Mouse (Mus musculus) midbrain, embryonic 14.5 days (tissue): ENCODE data around the gene Nrxn1. TPM values are rescaled to one million over a fixed set of nuclear protein-coding genes. Genes with fewer than 3 reads are reported as not detected.
"Not testable (repeated sequence)": the region's sequence is repeated elsewhere in the genome, so short reads cannot be mapped to it uniquely, and the experiment has no call there.

Source experiments
- ATAC-seq: fragments of 200-750 bp; cut with Nextera tagmentation; 2 replicates; pipeline ENCODE4 v1.8.0; 2017; ENCODE audit warnings: moderate number of reproducible peaks, moderate library complexity; ENCODE audit not compliant: low FRiP score, low TSS enrichment
- DNase-seq: peaks from one replicate; pipeline ENCODE4 v3.0.0-alpha.2; 2015
- H3K27ac ChIP-seq: fragments of 300-500 bp; sonication (generic); replicated peaks from 2 replicates; pipeline ENCODE4 v1.5.1; 2014; ENCODE audit warnings: mild to moderate bottlenecking, low read depth, low read length, moderate library complexity
- H3K27me3 ChIP-seq: fragments of 300-500 bp; sonication (generic); 2 replicates; pipeline ENCODE4 v1.6.1; 2014; ENCODE audit warnings: low read length, control low read depth, mixed read lengths; ENCODE audit not compliant: control insufficient read depth, insufficient read depth
- H3K36me3 ChIP-seq: fragments of 300-500 bp; sonication (generic); 2 replicates; pipeline ENCODE4 v1.6.1; 2014; ENCODE audit warnings: low read length, control low read depth; ENCODE audit not compliant: control insufficient read depth, insufficient read depth
- H3K4me1 ChIP-seq: fragments of 300-500 bp; sonication (generic); 2 replicates; pipeline ENCODE4 v1.6.1; 2014; ENCODE audit warnings: mild to moderate bottlenecking, antibody characterized with exemption, low read length, control low read depth; ENCODE audit not compliant: control insufficient read depth, insufficient read depth
- H3K4me2 ChIP-seq: fragments of 300-500 bp; sonication (generic); 2 replicates; pipeline ENCODE4 v1.6.1; 2014; ENCODE audit warnings: mild to moderate bottlenecking, low read length, moderate library complexity
- H3K4me3 ChIP-seq: fragments of 300-500 bp; sonication (generic); replicated peaks from 2 replicates; pipeline ENCODE4 v1.5.1; 2014; ENCODE audit warnings: low read depth, low read length
- H3K9ac ChIP-seq: fragments of 300-500 bp; sonication (generic); replicated peaks from 2 replicates; pipeline ENCODE4 v1.6.1; 2014; ENCODE audit warnings: mild to moderate bottlenecking, low read length, moderate library complexity
- H3K9me3 ChIP-seq: fragments of 300-500 bp; sonication (generic); 2 replicates; pipeline ENCODE4 v1.6.1; 2016; ENCODE audit warnings: low read length, control low read depth, mixed read lengths; ENCODE audit not compliant: control insufficient read depth
- WGBS: fragments of 180-500 bp; shearing (Covaris S2); extraction: QIAGEN DNeasy Blood & Tissue Kit; methylation state at CpG from one replicate; pipeline ENCODE4 v1.1.7; 2014; 5-methylcytosine and 5-hydroxymethylcytosine counted together
- polyA plus RNA-seq: library from polyadenylated mRNA; unstranded; fragments of >200 nt; fragmentation: Nextera tagmentation; extraction: Ambion mirVana; gene quantifications from 2 replicates; pipeline ENCODE4 v1.2.1, GENCODE M21; 2014

Gene Nrxn1
- polyA plus RNA-seq, 1 experiment from 2014 or later = 171 TPM

DNA sequence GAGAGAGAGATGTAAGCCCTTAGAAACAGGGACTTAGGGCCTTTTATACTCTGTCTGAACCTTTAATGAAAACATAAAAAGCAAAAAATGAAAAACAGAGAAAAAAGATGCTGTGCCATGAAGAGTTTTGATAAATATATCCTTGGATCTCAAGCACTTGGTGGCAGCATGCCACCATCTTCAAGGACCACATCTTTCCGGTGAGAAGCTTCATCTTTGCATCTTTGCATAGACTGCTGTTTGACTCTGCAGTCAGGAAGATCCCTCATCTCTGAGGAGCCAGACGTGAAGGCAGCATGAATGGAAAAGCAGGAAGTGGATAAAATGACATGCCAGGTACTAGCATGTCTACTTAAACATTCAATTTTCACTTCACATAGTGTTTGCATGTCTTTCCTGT lies 586.8 kb downstream of the Nrxn1 start:
- DNase-seq = no peak
- Histone ChIP-seq H3K27ac (no peak overlapping the region), H3K36me3 (no peaks in the 10 kb centered on the region), H3K9ac (no peak overlapping the region), H3K4me3 (no peak overlapping the region), H3K9me3 (no peaks in the 10 kb centered on the region), H3K4me2 (no peak overlapping the region), H3K4me1 (no peaks in the 10 kb centered on the region), H3K27me3 (no peaks in the 10 kb centered on the region)
- WGBS = 67% methylated on average over 2 of the region's 2 CpGs
- ATAC-seq = no peak

DNA sequence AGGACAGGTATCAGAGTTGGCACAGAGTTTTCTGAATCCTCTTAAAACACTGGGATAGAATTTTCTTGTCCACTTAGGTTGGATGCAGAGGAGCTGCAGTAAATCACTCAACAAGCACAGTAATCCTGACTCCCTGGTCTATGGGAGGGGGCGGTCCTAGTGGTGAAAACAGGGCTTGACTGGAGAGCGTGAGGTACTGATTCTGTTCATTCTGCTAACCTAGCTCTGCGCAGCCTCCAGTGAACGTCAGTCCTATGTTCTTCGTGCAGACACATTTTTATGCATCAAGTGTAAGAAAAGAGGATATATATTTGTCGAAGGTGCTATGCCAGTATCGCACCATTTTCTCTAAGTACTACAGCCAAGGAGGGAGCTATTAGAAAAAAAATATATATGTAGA lies 588.9 kb downstream of the Nrxn1 start:
- H3K9me3 ChIP-seq, H3K27me3 ChIP-seq, H3K4me2 ChIP-seq, DNase-seq, ATAC-seq, H3K4me1 ChIP-seq, H3K4me3 ChIP-seq, H3K9ac ChIP-seq, H3K36me3 ChIP-seq, H3K27ac ChIP-seq: not testable (repeated sequence)
- WGBS = 75% methylated on average over 7 of the region's 7 CpGs

DNA sequence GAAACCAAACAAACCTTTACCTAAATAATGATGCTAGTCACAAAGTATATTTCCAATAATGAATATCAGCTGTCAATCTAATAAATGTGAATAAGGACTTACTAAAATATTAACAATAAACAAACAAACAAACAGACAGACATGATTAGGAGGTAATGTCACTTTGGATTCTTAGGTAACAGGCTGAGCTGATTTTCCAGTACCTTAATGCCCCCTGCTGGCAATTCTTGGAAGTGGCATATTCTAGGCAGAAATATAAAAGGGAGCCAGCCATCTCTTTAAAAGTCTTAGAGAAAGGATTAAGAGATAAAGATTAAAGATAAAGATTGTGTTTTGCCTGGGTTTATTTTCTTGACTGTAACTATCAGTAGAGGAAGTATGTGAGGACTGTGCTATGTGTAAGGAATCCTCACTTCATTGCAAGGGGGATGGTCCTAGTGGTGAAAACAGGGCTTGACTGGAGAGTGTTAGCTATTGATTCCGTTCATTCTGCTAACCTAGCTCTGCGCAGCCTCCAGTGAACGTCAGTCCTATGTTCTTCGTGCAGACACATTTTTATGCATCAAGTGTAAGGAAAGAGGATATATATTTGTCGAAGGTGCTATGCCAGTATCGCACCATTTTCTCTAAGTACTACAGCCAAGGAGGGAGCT lies 591.7 kb downstream of the Nrxn1 start:
- ATAC-seq = peak; percentile 58; the same call in 1 of the 2 replicates
- H3K36me3 ChIP-seq = no peaks in the 10 kb centered on the region
- no peak overlapping the region for H3K27ac ChIP-seq
- no peak overlapping the region for H3K4me2 ChIP-seq
- no peaks in the 10 kb centered on the region for H3K9me3 ChIP-seq
- 54% methylated on average over 6 of the region's 6 CpGs for WGBS
- no peak overlapping the region for H3K4me3 ChIP-seq
- H3K27me3 ChIP-seq = no peaks in the 10 kb centered on the region
- no peaks in the 10 kb centered on the region for H3K4me1 ChIP-seq
- no peak overlapping the region for H3K9ac ChIP-seq
- DNase-seq = peak; percentile 87

DNA sequence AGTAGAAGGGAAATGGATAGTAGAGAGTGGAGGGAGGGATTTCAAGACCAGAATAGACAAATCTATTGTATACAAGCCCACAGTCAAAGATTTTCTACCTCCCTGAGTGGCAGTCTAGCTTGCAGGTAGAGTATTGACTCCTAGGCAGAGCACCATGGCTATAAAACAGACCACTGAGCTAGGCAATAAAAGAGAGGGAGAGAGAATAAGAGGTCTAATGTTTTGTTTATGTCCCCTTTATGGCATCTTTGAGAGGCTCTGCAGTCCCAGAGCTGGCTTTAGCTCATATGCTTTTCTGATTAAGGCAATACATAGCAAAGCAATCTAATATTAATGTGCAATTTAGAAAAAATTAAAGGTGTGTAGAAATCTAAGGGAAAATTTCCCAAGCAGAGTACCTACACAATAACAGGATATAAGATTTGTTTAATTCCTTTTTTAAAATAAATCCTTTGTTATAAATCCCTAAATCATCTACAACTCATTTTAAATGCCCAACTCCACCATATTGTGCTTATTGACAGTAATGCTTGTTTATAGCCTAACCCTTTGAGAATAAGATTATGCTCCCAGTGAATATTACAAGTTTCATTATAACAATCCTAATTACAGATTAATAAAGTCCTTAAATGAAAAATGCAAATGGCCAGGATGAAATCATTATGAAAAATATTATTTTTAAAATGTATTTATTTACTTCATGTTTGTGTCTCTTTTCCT lies 613.2 kb downstream of the Nrxn1 start:
- Histone ChIP-seq H3K36me3 (no peaks in the 10 kb centered on the region), H3K9ac (no peak overlapping the region), H3K4me2 (no peak overlapping the region), H3K27ac (no peak overlapping the region), H3K9me3 (no peaks in the 10 kb centered on the region), H3K27me3 (no peaks in the 10 kb centered on the region), H3K4me1 (no peaks in the 10 kb centered on the region), H3K4me3 (no peak overlapping the region)
- DNase-seq = no peak
- no peak for ATAC-seq

DNA sequence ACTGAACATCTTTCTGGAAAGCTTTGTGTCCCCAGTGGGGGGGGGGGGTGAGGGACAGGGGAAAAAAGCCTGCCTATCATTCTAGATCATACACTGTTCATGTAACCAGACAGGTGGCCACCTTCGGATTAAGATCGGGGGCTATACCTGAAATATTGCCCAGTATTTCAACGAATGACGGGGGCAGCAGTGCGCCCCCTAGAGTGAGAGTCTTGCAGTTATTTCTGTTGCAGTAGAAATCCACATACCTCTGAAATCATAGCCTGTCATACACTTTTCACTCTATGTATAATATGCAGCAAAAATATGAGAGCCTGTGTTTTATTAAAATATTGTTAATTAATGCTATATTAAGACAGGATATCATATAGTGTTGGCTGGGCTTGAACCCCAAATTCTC lies 636.1 kb downstream of the Nrxn1 start:
- Histone ChIP-seq H3K4me1 (peaks cover 12% of the 10 kb centered on the region; the same call in 1 of the 2 replicates), H3K4me3 (no peak overlapping the region), H3K9ac (no peak overlapping the region), H3K36me3 (no peaks in the 10 kb centered on the region), H3K9me3 (no peaks in the 10 kb centered on the region), H3K4me2 (peak overlapping the region; percentile 77), H3K27ac (peak overlapping the region; percentile 89; the same call in 1 of the 2 replicates), H3K27me3 (no peaks in the 10 kb centered on the region)
- 28% methylated on average over 5 of the region's 5 CpGs for WGBS
- ATAC-seq (no peak), DNase-seq (peak; percentile 45)

DNA sequence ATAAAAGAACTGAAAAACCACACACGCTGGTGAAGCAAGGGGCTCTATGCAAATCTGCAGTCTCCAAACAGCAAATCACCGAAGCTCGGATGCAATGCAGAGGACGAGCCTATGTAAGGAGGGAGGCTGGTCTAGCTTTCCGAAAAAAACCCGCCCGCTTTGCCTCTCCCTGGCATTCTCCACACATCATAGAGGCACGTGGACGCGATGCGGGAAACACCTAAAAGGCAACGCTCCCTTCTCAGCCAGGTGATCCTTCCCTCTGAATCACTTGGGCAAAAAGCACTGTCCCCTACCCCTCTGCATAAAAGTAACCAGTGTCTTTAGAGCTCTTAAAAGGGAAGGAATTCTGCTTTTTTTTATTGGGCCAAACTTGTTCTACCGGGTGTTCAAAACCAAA lies 637.0 kb downstream of the Nrxn1 start:
- WGBS = under 1% methylated on average over 13 of the region's 13 CpGs
- Histone ChIP-seq H3K4me1 (peaks cover 12% of the 10 kb centered on the region; the same call in 1 of the 2 replicates), H3K4me2 (peak overlapping the region; percentile 77), H3K27ac (peak overlapping the region; percentile 89), H3K27me3 (no peaks in the 10 kb centered on the region), H3K36me3 (no peaks in the 10 kb centered on the region), H3K9ac (peak overlapping the region; percentile 78), H3K4me3 (peak overlapping the region; percentile 68), H3K9me3 (no peaks in the 10 kb centered on the region)
- peak; percentile 82 for DNase-seq
- ATAC-seq = peak; percentile 46

DNA sequence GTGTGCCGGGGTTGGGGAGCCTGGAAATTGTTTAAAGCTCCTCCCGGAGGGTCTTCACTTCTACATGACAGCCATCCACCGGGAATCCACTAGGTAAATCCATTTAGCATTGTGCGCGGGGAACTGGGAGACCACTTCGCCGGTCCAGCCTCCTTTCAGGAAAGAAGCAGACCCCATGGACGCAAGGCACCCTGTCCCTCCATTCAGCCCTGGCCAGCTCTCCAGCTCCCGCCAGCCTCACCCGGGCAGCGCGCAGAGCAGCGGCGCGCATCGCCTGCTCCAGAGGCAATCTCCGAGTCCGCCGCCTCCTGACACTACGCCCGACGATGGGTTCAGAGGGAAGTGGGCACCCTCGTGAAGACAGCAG lies 637.5 kb downstream of the Nrxn1 start:
- no peaks in the 10 kb centered on the region for H3K36me3 ChIP-seq
- H3K4me1 ChIP-seq = peaks cover 12% of the 10 kb centered on the region; the same call in 1 of the 2 replicates
- peak overlapping the region; percentile 78 for H3K9ac ChIP-seq
- H3K4me3 ChIP-seq = peak overlapping the region; percentile 68
- peak; percentile 80 for DNase-seq
- ATAC-seq = peak; percentile 73
- no peaks in the 10 kb centered on the region for H3K27me3 ChIP-seq
- peak overlapping the region; percentile 77 for H3K4me2 ChIP-seq
- H3K9me3 ChIP-seq = no peaks in the 10 kb centered on the region
- under 1% methylated on average over 23 of the region's 23 CpGs for WGBS
- peak overlapping the region; percentile 89 for H3K27ac ChIP-seq

DNA sequence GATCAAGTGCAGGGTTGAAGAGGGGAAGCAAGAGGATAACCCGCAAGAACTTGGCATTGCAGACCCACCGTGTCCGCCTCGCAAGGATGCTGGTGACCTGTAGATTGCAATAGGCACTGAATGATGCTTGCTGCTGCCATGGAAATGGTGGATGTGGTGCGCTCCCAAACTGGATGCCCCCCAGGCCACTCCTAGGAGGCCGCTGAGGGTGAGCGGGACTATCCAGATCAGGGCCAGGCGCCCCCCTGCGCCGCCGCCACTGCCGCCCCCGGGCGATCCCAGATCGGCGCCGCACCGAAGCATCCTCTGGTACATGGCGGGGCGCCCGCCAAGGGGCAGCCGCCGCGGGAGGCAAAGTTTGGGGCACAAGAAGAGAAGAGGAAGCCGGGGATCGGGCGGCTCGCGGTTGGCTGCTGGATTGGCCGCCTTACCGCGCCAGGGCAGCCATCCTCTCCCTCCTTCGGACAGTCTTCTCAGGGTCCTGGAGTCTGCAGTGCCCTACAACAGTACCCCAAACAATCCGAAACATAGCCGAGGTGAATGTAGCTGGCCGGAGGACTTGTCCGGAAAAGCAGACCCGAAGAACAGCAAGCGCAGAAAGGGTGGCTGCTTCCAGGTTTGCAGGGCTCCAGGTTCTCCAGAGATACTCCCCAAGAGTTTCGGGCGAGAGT lies 638.0 kb downstream of the Nrxn1 start:
- ATAC-seq (peak; percentile 60), DNase-seq (peak; percentile 74)
- under 1% methylated on average over 41 of the region's 41 CpGs for WGBS
- peak overlapping the region; percentile 89 for H3K27ac ChIP-seq
- no peaks in the 10 kb centered on the region for H3K27me3 ChIP-seq
- no peaks in the 10 kb centered on the region for H3K36me3 ChIP-seq
- peak overlapping the region; percentile 77 for H3K4me2 ChIP-seq
- H3K4me3 ChIP-seq = peak overlapping the region; percentile 68
- H3K9me3 ChIP-seq = no peaks in the 10 kb centered on the region
- H3K9ac ChIP-seq = peak overlapping the region; percentile 78
- H3K4me1 ChIP-seq = peaks cover 12% of the 10 kb centered on the region; the same call in 1 of the 2 replicates
